Mouse (Mus musculus): ENCODE data around the gene St13. TPM values are rescaled to one million over a fixed set of nuclear protein-coding genes. Genes with fewer than 3 reads are reported as not detected.
A peak's percentile ranks its signal among the peaks of the same experiment; 100 is the strongest.

St13 gene
- total RNA-seq, 1 experiment from 2014 or later: 303 TPM

- DNase-seq: peak; percentile 63
Observed at GRCm38 (mm10) chr15:81365246-81365645, 34.6 kb downstream of the St13 start.

GRCm38 (mm10) chr15:81364271-81364670 lies 35.6 kb downstream of the St13 start:
- DNase-seq: no peak

GRCm38 (mm10) chr15:81362501-81362900 lies 37.4 kb downstream of the St13 start:
- no peak for DNase-seq

- DNase-seq: no peak
Observed at GRCm38 (mm10) chr15:81361417-81362015, 38.4 kb downstream of the St13 start.

- DNase-seq: no peak
Observed at GRCm38 (mm10) chr15:81361022-81361404, 38.9 kb downstream of the St13 start.

- DNase-seq: peak; percentile 99
Observed at GRCm38 (mm10) chr15:81360345-81361021, 39.4 kb downstream of the St13 start, which contains the start of gene Slc25a17. Gene Slc25a17 (minus strand): TSS chr15:81360812.

- no peak for DNase-seq
Observed at GRCm38 (mm10) chr15:81359421-81359820, 40.5 kb downstream of the St13 start.

GRCm38 (mm10) chr15:81358943-81359342 lies 40.9 kb downstream of the St13 start:
- peak; percentile 41 for DNase-seq

GRCm38 (mm10) chr15:81356946-81357345 lies 42.9 kb downstream of the St13 start:
- DNase-seq: no peak

- DNase-seq: peak; percentile 76
Observed at GRCm38 (mm10) chr15:81355146-81355761, 44.6 kb downstream of the St13 start.

GRCm38 (mm10) chr15:81352638-81353037 lies 47.2 kb downstream of the St13 start:
- DNase-seq: no peak

GRCm38 (mm10) chr15:81350401-81350800 lies 49.5 kb downstream of the St13 start:
- DNase-seq: no peak

- no peak for DNase-seq
Observed at GRCm38 (mm10) chr15:81348366-81348765, 51.5 kb downstream of the St13 start.

GRCm38 (mm10) chr15:81347466-81347865 lies 52.4 kb downstream of the St13 start:
- DNase-seq: no peak

- DNase-seq: no peak
Observed at GRCm38 (mm10) chr15:81341426-81341825, 58.5 kb downstream of the St13 start.

- no peak for DNase-seq
Observed at GRCm38 (mm10) chr15:81339158-81339557, 60.7 kb downstream of the St13 start.

GRCm38 (mm10) chr15:81336466-81336865 lies 63.4 kb downstream of the St13 start:
- DNase-seq: no peak

- no peak for DNase-seq
Observed at GRCm38 (mm10) chr15:81332517-81332916, 67.4 kb downstream of the St13 start.

GRCm38 (mm10) chr15:81330816-81331433 lies 69.0 kb downstream of the St13 start:
- no peak for DNase-seq

- DNase-seq: no peak
Observed at GRCm38 (mm10) chr15:81329721-81330369, 70.0 kb downstream of the St13 start.

- DNase-seq: no peak
Observed at GRCm38 (mm10) chr15:81327501-81327900, 72.4 kb downstream of the St13 start.

- DNase-seq: no peak
Observed at GRCm38 (mm10) chr15:81324979-81325378, 74.9 kb downstream of the St13 start.

- no peak for DNase-seq
Observed at GRCm38 (mm10) chr15:81320137-81320536, 79.7 kb downstream of the St13 start.
